Mouse (Mus musculus) MN1 (cell line): ENCODE results near the gene Gfi1b.

Experiments used
- DNase-seq: peaks from one replicate; pipeline ENCODE4 v3.0.0-alpha.2; 2016; ENCODE audit warnings: low spot score

The Gfi1b gene

DNA sequence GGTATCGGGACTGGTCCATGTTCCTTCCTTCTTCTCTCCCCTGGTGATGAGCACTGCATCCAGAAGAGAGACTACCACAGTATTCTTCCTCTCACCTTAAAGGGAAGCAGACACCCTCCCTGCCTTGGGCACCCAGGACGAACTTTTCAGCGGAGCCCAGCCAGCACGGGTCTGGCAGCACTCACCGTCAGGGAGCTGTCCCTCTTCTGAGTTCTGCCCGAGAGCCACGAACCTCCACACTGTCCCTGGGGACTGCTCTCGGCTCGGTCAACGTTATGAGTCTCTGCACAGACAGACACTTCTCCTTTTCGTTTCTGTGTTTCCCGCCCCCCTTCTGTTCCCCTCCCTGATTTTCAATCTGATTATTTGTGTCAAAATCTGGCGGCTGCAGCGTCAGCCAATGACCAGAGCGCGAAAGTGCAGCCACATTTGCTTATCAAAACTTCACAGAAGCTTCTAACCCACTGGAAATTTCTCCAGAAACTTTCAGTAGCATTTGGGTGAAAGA, at the start of gene Gfi1b:
TSS of gene Gfi1b (minus strand) at position 319 of the 508 bp plus-strand sequence.
- no peak for DNase-seq

GRCm38 (mm10) chr2:28671438-28671837, 49.7 kb upstream of the Gfi1b start:
- DNase-seq = no peak

- DNase-seq = no peak
Measured at GRCm38 (mm10) chr2:28665818-28666217, 44.0 kb upstream of the Gfi1b start.

- no peak for DNase-seq
Measured at GRCm38 (mm10) chr2:28662891-28663290, 41.1 kb upstream of the Gfi1b start.

- DNase-seq = no peak
Measured at GRCm38 (mm10) chr2:28656216-28656615, 34.4 kb upstream of the Gfi1b start.

DNA sequence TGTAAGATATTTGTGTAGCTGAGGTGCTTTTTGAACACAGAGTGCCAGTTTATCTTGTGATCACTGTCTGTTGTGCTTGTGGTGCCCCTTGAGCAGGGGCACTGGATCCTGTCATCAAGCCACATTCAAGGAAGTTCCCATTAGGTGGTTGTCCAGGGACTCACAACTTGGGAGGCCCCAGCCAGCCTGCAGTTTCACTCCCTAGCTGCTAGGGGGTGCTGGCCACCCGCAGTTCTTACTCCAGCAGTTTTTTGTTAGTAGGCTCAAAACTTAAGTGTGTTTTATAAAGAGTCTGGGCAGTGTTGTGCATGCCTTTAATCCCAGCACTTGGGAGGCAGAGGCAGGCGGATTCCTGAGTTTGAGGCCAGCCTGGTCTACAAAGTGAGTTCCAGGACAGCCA, 32.5 kb upstream of the Gfi1b start:
- DNase-seq = no peak

DNA sequence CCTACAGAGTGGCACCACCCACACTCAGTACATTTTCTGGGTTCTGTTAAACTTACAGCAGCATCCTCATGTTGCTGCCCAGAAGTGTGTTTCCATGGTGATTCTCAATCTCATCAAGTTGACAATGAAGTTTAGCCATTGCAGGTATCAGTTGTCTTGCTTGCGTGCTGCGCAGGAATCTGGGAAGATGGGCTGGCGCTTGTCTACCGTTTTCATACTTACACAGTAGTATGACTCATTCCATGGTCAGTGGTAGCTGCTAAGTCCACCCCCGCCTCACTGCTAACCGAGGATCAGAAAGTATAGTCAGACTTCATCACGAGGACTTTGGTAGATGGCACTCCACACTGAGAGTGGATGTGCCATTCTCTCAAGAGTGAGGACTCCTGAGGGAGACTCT, 31.6 kb upstream of the Gfi1b start:
- no peak for DNase-seq

DNA sequence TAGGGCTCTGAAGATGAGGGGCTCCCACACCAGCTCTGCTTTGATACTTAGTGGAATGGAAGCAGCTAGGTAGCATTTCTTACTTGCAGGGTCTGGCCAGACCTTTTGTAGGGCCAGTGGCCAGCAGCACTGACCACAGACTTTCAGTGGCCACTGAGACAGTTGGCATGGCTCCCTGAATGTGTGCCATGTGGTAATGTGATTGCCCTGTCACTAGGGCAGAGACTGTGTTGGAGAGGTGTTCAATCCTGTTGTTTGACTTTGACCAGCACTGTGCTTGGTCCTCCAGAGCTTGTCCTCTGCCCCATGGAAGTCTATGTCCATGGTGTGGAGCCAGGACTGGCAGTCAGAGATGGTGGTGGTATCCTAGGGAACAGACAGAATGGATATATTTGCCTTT, 28.7 kb upstream of the Gfi1b start:
- no peak for DNase-seq

GRCm38 (mm10) chr2:28643081-28643480, 21.3 kb upstream of the Gfi1b start:
- DNase-seq = no peak

DNA sequence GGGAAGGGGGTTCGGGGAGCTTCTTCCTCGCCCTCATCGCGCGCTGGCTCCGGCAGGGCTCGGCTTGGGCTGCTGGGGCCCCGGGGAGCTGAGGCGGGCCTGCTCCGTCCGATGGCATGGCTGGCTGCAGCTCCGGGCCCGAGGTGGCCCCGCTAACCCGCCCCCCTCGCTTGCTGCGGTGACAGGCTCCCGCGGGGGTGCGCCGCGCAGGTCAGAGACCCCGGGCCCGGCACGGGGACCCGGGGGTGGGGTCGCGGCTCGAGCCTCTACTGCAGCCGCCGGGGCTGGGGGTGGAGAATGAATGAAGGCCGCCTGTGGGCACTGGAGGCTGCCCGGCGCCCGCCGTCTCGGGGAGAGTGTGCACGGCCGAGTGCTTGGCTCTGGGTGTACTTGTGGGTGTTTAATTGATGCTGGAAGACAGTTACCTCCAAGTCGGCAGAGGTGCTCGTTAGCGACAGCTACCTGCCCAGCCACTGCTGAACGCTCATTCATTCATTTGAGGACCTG, 19.7 kb upstream of the Gfi1b start:
- peak; percentile 31 for DNase-seq

DNA sequence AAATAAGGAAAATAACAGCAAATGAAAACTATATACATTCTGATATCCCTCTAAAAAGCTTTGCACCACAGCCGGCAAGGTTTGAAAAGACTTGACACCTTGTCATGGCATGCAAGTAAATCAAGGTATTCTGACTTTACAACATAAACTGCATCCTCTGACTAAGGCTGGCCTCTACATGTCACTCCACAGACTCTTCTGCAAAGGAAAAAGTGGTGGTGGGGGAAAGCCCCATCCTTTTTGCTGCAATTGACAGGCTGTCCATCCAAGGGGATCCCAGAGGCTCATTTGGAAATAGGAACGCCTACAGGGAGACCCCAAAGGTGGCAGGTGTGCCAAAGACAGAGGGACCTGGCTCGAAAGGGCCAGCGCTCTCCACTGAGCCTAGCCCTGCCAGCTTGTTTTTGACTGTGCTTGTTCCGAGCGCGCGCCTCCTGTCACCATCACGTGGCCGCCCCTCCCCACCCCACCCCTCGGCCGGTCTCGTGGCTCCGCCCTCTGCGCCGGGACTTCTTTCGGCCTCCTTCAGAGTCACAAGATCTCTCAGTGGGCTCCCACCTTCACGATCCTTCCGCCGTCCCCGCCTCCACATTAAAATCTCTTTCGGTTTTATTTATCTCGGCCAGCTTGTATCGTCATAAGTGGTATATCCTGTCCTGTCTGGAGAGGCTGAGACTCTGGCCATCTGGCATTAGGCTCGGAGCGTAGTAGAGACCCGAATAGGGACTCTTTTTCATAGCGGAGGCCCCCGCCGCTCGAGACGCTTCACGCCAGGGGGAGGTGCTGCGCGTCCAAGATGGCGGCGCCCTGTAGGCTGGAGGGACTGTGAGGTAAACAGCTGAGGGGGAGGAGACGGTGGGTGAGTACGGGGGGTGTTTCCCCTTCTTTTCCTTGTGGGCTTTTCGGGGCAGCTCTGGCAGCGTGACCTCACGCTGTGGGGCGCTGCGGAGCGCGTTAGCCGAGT, 19.0 kb upstream of the Gfi1b start, which contains the start of gene Tsc1:
TSS of gene Tsc1 (plus strand) at position 768 of the 964 bp plus-strand sequence.
- peak; percentile 93 for DNase-seq

DNA sequence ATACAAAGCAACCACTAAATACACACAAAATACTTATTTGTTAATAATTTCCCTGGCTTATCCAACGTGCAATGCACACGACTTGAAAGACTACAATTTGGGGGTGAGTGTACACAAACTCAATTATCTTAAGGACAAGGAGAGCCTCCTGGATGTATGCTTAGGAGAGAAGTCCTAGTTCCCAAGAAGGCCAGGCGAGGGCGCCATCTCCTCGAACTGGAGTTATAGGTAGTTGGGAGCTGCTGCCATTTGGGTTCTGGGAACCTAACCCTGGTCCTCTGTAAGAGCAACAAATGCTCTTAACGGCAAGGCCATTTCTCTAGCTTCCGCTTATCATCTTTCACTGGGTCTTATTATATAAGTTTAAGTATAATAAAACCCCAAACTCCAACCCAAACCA, 18.0 kb upstream of the Gfi1b start:
- DNase-seq = peak; percentile 23

DNA sequence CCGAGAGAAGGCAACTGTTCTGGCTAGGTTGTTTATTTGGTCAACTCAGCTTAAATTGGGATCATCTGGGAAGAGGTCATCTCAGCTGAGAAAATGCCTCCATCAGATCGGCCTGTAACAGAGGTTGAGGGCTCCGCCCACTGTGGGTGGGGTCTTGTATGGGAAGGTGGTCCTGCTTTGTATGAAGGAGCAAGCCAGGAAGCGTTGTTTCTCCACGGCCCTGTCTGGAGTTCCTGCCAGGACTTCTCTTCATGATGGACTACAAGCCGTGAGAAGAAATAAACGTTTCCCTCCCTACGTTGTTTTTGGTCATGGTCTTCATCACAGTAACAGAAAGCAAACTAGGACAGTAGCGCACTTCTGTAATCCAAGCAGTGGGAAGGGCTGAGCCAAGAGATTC, 17.1 kb upstream of the Gfi1b start:
- DNase-seq = peak; percentile 23

GRCm38 (mm10) chr2:28638352-28638751, 16.6 kb upstream of the Gfi1b start:
- DNase-seq = no peak

GRCm38 (mm10) chr2:28637106-28637845, 15.5 kb upstream of the Gfi1b start:
- no peak for DNase-seq

- DNase-seq = no peak
Measured at GRCm38 (mm10) chr2:28635199-28635598, 13.4 kb upstream of the Gfi1b start.

DNA sequence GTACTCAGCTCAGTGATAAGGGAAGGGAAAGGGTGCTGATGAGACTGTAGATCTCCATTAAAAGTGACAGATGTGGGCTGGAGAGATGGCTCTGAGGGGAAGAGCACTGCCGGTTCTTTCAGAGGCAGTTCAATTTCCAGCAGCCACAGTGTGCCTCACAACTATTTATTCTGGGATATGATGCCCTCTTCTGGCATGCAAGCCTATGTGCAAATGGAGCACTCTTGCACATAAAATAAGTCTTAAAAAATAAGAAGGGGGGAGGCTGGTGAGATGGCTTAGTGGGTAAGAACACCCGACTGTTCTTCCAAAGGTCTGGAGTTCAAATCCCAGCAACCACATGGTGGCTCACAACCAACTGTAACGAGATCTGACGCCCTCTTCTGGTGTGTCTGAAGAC, 11.4 kb upstream of the Gfi1b start:
- DNase-seq = no peak

- DNase-seq = no peak
Measured at GRCm38 (mm10) chr2:28632626-28633025, 10.8 kb upstream of the Gfi1b start.

DNA sequence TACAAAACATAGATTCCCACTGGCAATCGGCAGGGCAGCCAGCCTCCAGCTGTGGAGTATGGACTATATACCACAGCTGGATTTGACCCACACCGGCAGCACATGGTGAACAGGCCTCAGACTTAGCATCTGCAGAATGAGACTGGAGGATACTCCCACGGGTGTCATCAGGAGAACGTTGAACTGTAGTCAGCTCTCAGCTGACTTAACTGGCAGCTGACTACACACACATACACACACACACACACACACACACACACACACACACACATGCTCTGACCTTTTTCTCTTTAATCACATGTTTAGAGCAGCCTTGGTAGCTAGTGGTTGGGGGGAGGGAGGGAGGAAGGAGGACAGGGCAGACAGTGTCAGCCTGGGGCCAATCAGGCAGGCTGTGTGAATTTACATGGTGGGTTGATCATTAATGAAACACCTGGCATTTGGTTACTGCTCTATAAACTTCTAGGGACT, 8.2 kb upstream of the Gfi1b start:
- no peak for DNase-seq

GRCm38 (mm10) chr2:28628053-28628452, 6.3 kb upstream of the Gfi1b start:
- DNase-seq = no peak

- DNase-seq = no peak
Measured at GRCm38 (mm10) chr2:28626038-28626437, 4.3 kb upstream of the Gfi1b start.

- DNase-seq = no peak
Measured at GRCm38 (mm10) chr2:28624870-28625269, 3.1 kb upstream of the Gfi1b start.
